Mouse (Mus musculus) lung, embryonic 16.5 days (tissue): ENCODE results near the gene Slco3a1. TPM values are rescaled to one million over a fixed set of nuclear protein-coding genes. Genes with fewer than 3 reads are reported as not detected.
A peak's percentile ranks its signal among the peaks of the same experiment; 100 is the strongest.

Experiments used
- ATAC-seq: fragments of 200-750 bp; cut with Nextera tagmentation; 2 replicates; pipeline ENCODE4 v1.8.0; 2017; ENCODE audit warnings: low read depth, mild to moderate bottlenecking, moderate library complexity
- H3K27ac ChIP-seq: fragments of 300-500 bp; sonication (generic); 2 replicates; pipeline ENCODE4 v1.5.1; 2014; ENCODE audit warnings: mild to moderate bottlenecking, control low read depth, low read length
- H3K27me3 ChIP-seq: fragments of 300-500 bp; sonication (generic); 2 replicates; pipeline ENCODE4 v1.6.1; 2014; ENCODE audit warnings: low read depth, low read length, mixed read lengths; ENCODE audit not compliant: control insufficient read depth, insufficient read depth
- H3K36me3 ChIP-seq: fragments of 300-500 bp; sonication (generic); 2 replicates; pipeline ENCODE4 v1.6.1; 2014; ENCODE audit warnings: low read length; ENCODE audit not compliant: control insufficient read depth, insufficient read depth
- H3K4me1 ChIP-seq: fragments of 300-500 bp; sonication (generic); replicated peaks from 2 replicates; pipeline ENCODE4 v1.6.1; 2014; ENCODE audit warnings: low read length, mixed read lengths; ENCODE audit not compliant: control insufficient read depth, insufficient read depth
- H3K4me2 ChIP-seq: fragments of 300-500 bp; sonication (generic); 2 replicates; pipeline ENCODE4 v1.6.1; 2014; ENCODE audit warnings: low read depth, low read length, control low read depth
- H3K4me3 ChIP-seq: fragments of 300-500 bp; sonication (generic); 2 replicates; pipeline ENCODE4 v1.5.1; 2014; ENCODE audit warnings: mild to moderate bottlenecking, low read length, control low read depth
- H3K9ac ChIP-seq: fragments of 300-500 bp; sonication (generic); 2 replicates; pipeline ENCODE4 v1.6.1; 2014; ENCODE audit warnings: low read length, control low read depth
- H3K9me3 ChIP-seq: fragments of 300-500 bp; sonication (generic); 2 replicates; pipeline ENCODE4 v1.6.1; 2016; ENCODE audit warnings: low read length; ENCODE audit not compliant: control insufficient read depth
- WGBS: fragments of 180-500 bp; shearing (Covaris S2); extraction: QIAGEN DNeasy Blood & Tissue Kit; methylation state at CpG from one replicate; pipeline ENCODE4 v1.1.7; 2014; 5-methylcytosine and 5-hydroxymethylcytosine counted together
- polyA plus RNA-seq: library from polyadenylated mRNA; unstranded; fragments of >200 nt; fragmentation: Nextera tagmentation; extraction: Ambion mirVana; gene quantifications from 2 replicates; pipeline ENCODE4 v1.2.1, GENCODE M21; 2015

Gene Slco3a1
- polyA plus RNA-seq, 1 experiment from 2014 or later = 9.7 TPM

DNA sequence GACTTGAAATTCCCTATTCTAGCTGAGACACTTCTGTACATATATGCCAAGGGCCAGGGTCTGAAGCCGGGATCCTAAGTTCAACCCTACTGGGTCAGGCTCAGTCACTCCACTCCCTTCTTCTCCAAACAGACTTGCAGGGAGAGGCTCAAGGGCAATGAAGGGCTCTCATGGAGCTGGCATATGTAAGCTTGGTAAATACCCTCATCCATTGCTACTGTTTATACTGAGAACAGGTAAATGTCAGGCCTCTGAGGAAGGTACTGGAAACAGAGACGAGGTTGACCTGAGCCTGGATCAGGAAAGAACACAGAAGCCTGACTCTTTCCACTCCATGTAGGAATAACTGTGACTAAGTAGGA lies 70.6 kb downstream of the Slco3a1 start:
- H3K27me3 ChIP-seq = no peaks in the 10 kb centered on the region
- 53% methylated on average over 2 of the region's 2 CpGs for WGBS
- H3K4me2 ChIP-seq = no peak overlapping the region
- no peaks in the 10 kb centered on the region for H3K36me3 ChIP-seq
- no peaks in the 10 kb centered on the region for H3K9me3 ChIP-seq
- peak; percentile 88 for ATAC-seq
- 0 out of 2 replicates have a peak, but pooled peaks cover 2% of the 10 kb centered on the region for H3K4me1 ChIP-seq
- H3K9ac ChIP-seq = no peak overlapping the region
- peak overlapping the region; percentile 41 for H3K27ac ChIP-seq
- no peak overlapping the region for H3K4me3 ChIP-seq

DNA sequence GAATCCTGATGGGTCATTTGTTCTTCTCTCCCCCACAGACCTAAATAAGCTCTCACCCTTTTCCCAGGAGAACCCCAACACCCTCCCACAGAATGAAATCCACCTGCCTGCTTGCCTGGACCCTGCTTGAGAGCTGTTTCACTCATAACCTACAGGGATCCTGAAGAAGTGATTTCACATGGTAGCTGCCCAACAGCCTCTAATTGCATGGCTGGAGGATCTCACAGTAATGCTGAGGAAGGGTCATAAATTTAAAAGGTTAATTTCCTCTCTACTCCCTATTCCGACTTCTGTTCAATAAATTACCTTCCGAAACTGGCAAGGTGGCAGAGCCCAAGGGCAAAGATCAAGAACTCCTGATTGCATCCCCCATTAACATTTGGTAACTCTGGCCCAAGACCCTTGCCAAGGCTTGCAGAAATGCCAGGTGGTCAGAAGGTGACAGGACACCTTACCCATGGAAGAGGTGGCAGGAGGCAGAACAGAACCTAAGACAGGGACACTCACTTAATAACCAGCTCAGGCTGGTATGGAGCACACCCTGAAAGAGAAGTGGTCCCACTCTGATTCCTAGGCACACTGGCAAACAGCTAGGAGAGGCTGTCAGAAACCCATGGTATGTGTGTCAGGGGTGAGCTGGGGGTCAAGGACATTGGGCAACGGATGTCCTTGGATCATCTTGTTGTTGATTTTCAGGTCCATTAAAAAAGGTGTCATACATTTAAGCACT lies 71.1 kb downstream of the Slco3a1 start:
- Histone ChIP-seq H3K36me3 (no peaks in the 10 kb centered on the region), H3K27me3 (no peaks in the 10 kb centered on the region), H3K9ac (no peak overlapping the region), H3K27ac (no peak overlapping the region), H3K4me1 (0 out of 2 replicates have a peak, but pooled peaks cover 2% of the 10 kb centered on the region), H3K4me2 (no peak overlapping the region), H3K9me3 (no peaks in the 10 kb centered on the region), H3K4me3 (no peak overlapping the region)
- 75% methylated on average over 3 of the region's 3 CpGs for WGBS
- peak; percentile 83 for ATAC-seq

DNA sequence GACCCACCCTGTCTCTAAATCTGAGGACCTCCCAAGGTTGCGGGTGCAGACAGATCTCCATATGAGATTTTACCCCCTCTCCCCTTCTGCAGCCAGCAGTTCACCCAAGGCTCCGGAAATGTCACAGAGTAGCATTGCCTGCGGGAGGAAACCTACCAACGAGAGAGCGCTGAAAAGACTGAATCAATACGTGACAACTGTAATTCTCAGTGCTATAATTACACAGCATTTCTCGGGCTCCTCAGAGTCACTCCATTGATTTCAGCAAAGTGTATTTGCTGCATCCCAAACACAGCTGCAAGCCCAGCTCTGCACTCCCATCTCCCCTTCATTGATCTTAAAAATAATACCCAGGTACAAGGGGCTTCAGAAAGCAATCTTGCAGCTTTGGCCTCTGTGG lies 82.8 kb downstream of the Slco3a1 start:
- WGBS = 66% methylated on average over 7 of the region's 7 CpGs

DNA sequence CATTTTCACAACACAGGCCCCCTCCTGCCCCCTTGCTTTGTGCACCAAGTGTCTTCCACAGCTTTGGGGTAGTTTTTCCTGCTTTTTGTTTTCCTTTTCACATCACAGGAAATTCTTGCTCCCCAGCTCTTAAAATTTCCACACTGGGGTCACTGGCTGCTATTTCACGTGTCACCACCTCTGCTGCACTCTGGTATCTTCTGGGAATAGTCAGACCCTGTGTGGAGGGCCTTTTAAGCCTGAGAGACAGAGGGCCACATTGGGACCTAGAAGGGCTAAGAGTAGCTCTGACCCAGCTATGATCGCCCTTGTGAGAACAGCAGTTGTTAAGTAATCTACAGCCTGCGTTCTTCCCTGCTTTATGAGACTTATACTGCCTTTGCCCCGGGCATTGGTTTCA lies 87.7 kb downstream of the Slco3a1 start:
- WGBS = 75% methylated on average over 4 of the region's 4 CpGs
- no peak for ATAC-seq
- H3K4me2 ChIP-seq = no peak overlapping the region
- no peaks in the 10 kb centered on the region for H3K27me3 ChIP-seq
- H3K9ac ChIP-seq = no peak overlapping the region
- H3K36me3 ChIP-seq = no peaks in the 10 kb centered on the region
- H3K27ac ChIP-seq = no peak overlapping the region
- H3K9me3 ChIP-seq = no peaks in the 10 kb centered on the region
- H3K4me1 ChIP-seq = no peaks in the 10 kb centered on the region
- H3K4me3 ChIP-seq = no peak overlapping the region

More for the DNA sequence above, 82.8 kb downstream of the Slco3a1 start:
- no peaks in the 10 kb centered on the region for H3K36me3 ChIP-seq
- no peaks in the 10 kb centered on the region for H3K9me3 ChIP-seq
- H3K27me3 ChIP-seq = no peaks in the 10 kb centered on the region
- H3K4me2 ChIP-seq = no peak overlapping the region
- no peak overlapping the region for H3K27ac ChIP-seq
- ATAC-seq = no peak
- no peak overlapping the region for H3K9ac ChIP-seq
- H3K4me3 ChIP-seq = no peak overlapping the region
- H3K4me1 ChIP-seq = no peaks in the 10 kb centered on the region

DNA sequence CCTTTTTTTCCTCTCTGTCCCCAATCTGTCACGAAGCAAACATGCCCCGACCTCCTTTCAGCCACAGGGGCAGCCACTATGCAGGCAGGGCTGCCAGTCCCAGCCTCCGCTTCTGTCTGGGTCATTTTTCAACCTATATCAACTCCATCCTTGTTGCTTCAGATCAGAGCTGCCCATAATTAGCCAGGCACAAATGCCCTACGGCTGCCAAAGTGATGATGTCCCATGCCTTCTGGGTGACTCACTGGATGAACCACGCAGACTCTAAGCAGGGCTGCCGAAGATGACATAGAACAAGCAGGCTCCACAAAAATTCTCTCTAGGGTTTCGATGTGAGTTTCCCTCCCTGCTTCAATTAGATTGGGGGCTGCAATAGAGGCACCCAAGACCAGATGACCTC lies 89.9 kb downstream of the Slco3a1 start:
- ATAC-seq = no peak
- WGBS = 70% methylated on average over 7 of the region's 7 CpGs
- Histone ChIP-seq H3K27me3 (no peaks in the 10 kb centered on the region), H3K9me3 (no peaks in the 10 kb centered on the region), H3K4me3 (no peak overlapping the region), H3K4me1 (no peaks in the 10 kb centered on the region), H3K4me2 (no peak overlapping the region), H3K36me3 (no peaks in the 10 kb centered on the region), H3K27ac (no peak overlapping the region), H3K9ac (no peak overlapping the region)

DNA sequence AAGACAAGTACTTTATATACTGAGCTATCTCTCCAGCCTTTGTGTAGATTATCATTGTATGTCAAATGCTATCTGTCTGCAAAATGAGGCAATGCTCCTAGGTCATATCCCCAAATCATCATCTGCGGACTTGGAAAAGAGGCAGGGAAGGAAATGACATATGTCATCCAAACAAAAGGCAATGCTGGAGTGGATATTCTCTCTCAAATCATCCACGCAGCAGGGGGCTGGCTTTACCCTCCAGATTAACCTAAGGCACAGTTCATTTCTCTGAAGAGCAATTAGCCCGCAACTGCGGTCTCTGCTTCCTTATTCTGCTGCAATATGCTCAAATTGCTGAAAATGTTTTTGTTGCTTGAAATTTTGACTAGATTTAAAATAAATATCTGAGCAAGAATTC lies 92.1 kb downstream of the Slco3a1 start:
- ATAC-seq = no peak
- Histone ChIP-seq H3K27ac (no peak overlapping the region), H3K4me3 (no peak overlapping the region), H3K9me3 (no peaks in the 10 kb centered on the region), H3K4me1 (peaks cover 12% of the 10 kb centered on the region), H3K27me3 (no peaks in the 10 kb centered on the region), H3K9ac (no peak overlapping the region), H3K36me3 (no peaks in the 10 kb centered on the region), H3K4me2 (no peak overlapping the region)
- WGBS = 63% methylated on average over 4 of the region's 4 CpGs

DNA sequence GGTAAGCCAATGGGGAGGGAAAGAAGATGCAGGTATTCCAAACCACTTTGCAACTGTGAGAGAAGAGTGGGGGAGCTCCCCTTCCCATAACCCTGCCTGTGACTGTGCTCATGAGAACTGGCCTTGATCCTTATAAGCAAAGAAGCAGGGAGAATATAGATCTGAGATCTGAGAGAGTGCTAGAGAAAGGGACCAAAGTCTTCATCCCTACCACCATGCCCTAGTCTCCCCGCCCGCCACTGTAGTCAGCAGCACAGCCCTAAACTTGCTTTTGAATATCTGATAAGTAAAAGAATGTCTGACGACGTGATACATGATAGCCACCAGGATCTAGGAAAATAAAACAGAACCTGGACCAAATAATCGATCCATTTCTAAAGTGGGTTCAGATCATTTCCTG lies 92.8 kb downstream of the Slco3a1 start:
- peaks cover 16% of the 10 kb centered on the region for H3K4me1 ChIP-seq
- WGBS = 74% methylated on average over 5 of the region's 5 CpGs

DNA sequence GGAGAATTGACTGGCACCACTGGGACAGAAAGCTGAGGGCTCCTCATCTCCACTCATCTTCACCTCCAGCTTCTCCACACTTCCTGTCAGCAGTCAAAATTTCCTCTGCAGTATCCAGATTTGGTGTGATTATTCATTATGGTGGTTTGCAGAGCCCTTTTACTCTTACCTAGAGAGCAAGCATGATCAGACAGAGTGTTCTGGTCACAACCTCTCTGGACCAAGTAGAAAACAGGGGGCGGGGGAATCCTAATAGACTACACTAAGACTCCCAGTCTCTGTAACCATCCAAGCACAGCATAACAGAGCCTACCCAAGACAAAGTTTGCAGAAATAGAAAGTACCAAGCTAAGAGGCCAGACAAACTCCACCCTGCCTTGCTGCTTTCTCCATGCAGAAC lies 93.4 kb downstream of the Slco3a1 start:
- Histone ChIP-seq H3K27ac (no peak overlapping the region), H3K4me1 (peaks cover 16% of the 10 kb centered on the region), H3K4me2 (no peak overlapping the region), H3K9ac (no peak overlapping the region), H3K9me3 (no peaks in the 10 kb centered on the region), H3K36me3 (no peaks in the 10 kb centered on the region), H3K4me3 (no peak overlapping the region), H3K27me3 (no peaks in the 10 kb centered on the region)
- no peak for ATAC-seq
- WGBS = 93% methylated on average over 1 of the region's 1 CpGs

More for the DNA sequence above, 92.8 kb downstream of the Slco3a1 start:
- no peak overlapping the region for H3K9ac ChIP-seq
- no peaks in the 10 kb centered on the region for H3K27me3 ChIP-seq
- no peak overlapping the region for H3K4me3 ChIP-seq
- no peaks in the 10 kb centered on the region for H3K36me3 ChIP-seq
- no peak overlapping the region for H3K4me2 ChIP-seq
- H3K27ac ChIP-seq = no peak overlapping the region
- H3K9me3 ChIP-seq = no peaks in the 10 kb centered on the region
- ATAC-seq = no peak

DNA sequence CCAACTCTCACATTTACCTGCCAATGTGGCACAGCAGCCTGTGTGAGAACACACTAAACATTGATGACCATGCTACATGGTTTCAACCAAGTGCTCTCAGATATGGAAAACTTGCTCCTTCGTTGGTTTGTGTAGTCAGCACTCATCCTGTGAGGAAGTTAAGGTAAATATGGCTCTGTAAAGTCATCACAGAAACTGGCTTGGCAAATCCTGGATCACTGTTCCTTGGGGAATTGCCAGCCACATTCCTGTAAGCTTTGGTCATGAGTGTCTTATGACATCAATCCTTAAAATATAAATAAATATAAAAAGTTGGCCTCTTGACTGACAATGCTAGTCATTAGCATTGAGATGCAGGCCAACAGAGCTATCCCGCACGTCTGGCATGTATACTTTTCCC lies 94.8 kb downstream of the Slco3a1 start:
- Histone ChIP-seq H3K9ac (no peak overlapping the region), H3K4me1 (peaks cover 16% of the 10 kb centered on the region), H3K27ac (no peak overlapping the region), H3K4me3 (no peak overlapping the region), H3K9me3 (no peaks in the 10 kb centered on the region), H3K36me3 (no peaks in the 10 kb centered on the region), H3K4me2 (no peak overlapping the region), H3K27me3 (no peaks in the 10 kb centered on the region)
- ATAC-seq = peak; percentile 34; the same call in 1 of the 2 replicates
- 47% methylated on average over 3 of the region's 3 CpGs for WGBS
